Mouse (Mus musculus) MEL (cell line): ENCODE results near the gene Gm20388. TPM values are rescaled to one million over a fixed set of nuclear protein-coding genes. Genes with fewer than 3 reads are reported as not detected.

Experiments used
- DNase-seq: peaks from one replicate; pipeline ENCODE4 v3.0.0; 2011; ENCODE audit warnings: low read depth, low spot score
- H3K27ac ChIP-seq: 2 replicates; pipeline ENCODE4 v1.5.1; 2012; ENCODE audit warnings: low read depth, mild to moderate bottlenecking, control low read depth, low read length, moderate library complexity; ENCODE audit not compliant: control insufficient read depth
- H3K27me3 ChIP-seq, 2 experiments: fragments of 150-350 bp in 1 of 2; sonication (generic) in 1 of 2; 2 replicates each; pipeline ENCODE4 v1.6.1; 2012; ENCODE audit warnings: low read length in 2 of 2, mild to moderate bottlenecking in 2 of 2, improper control_type of control experiment in 1 of 2, moderate library complexity in 1 of 2; ENCODE audit not compliant: insufficient read depth in 2 of 2, control insufficient read depth in 1 of 2
- H3K36me3 ChIP-seq, 2 experiments: 2 replicates each; pipeline ENCODE4 v1.6.1; 2012 to 2014; ENCODE audit warnings: low read length in 2 of 2, improper control_type of control experiment in 1 of 2, inconsistent platforms in 1 of 2, mild to moderate bottlenecking in 1 of 2; ENCODE audit not compliant: insufficient read depth in 2 of 2, control insufficient read depth in 1 of 2
- H3K4me1 ChIP-seq, 2 experiments: fragments of 150-350 bp in 1 of 2; sonication (generic) in 1 of 2; 2 replicates each; pipeline ENCODE4 v1.6.1; 2012; ENCODE audit warnings: low read length in 2 of 2, improper control_type of control experiment in 1 of 2, mild to moderate bottlenecking in 1 of 2; ENCODE audit not compliant: insufficient read depth in 2 of 2, control insufficient read depth in 1 of 2
- H3K4me3 ChIP-seq, 2 experiments: fragments of 150-350 bp in 1 of 2; sonication (generic) in 1 of 2; 2 replicates each; pipeline ENCODE4 v1.5.1; 2012; ENCODE audit warnings: low read depth in 2 of 2, low read length in 2 of 2, mild to moderate bottlenecking in 2 of 2, moderate library complexity in 2 of 2, control low read depth in 1 of 2, improper control_type of control experiment in 1 of 2; ENCODE audit not compliant: control insufficient read depth in 1 of 2, insufficient read depth in 1 of 2
- H3K79me2 ChIP-seq: 2 replicates; pipeline ENCODE4 v1.6.1; 2012; ENCODE audit warnings: mild to moderate bottlenecking, low read length, moderate library complexity; ENCODE audit not compliant: control insufficient read depth, poor library complexity, insufficient read depth
- H3K9ac ChIP-seq: 2 replicates; pipeline ENCODE4 v1.6.1; 2012; ENCODE audit warnings: low read depth, mild to moderate bottlenecking, control low read depth, low read length, moderate library complexity; ENCODE audit not compliant: control insufficient read depth, poor library complexity, severe bottlenecking
- H3K9me3 ChIP-seq: fragments of 150-350 bp; sonication (generic); replicated peaks from 2 replicates; pipeline ENCODE4 v1.6.1; 2012; ENCODE audit warnings: mild to moderate bottlenecking, low read length, improper control_type of control experiment, moderate library complexity; ENCODE audit not compliant: insufficient read depth
- BHLHE40 ChIP-seq: IDR thresholded peaks from 2 replicates; pipeline ENCODE4 v1.6.1; 2012; ENCODE audit warnings: low read depth, mild to moderate bottlenecking, inconsistent platforms, low read length, improper control_type of control experiment, borderline replicate concordance
- CHD1 ChIP-seq: IDR thresholded peaks from 2 replicates; pipeline ENCODE4 v1.6.1; 2012; ENCODE audit warnings: low read depth, mild to moderate bottlenecking, inconsistent platforms, low read length, improper control_type of control experiment
- E2F4 ChIP-seq: IDR thresholded peaks from 2 replicates; pipeline ENCODE4 v1.6.1; 2011; ENCODE audit warnings: low read depth, low read length, improper control_type of control experiment, borderline replicate concordance
- EP300 ChIP-seq, 2 experiments: IDR thresholded peaks; 2 replicates each; pipeline ENCODE4 v1.6.1; 2011; ENCODE audit warnings: improper control_type of control experiment in 2 of 2, low read length in 2 of 2, low read depth in 1 of 2, mild to moderate bottlenecking in 1 of 2
- GABPA ChIP-seq: IDR thresholded peaks from 2 replicates; pipeline ENCODE4 v1.6.1; 2012; ENCODE audit warnings: low read depth, mild to moderate bottlenecking, inconsistent platforms, low read length, improper control_type of control experiment, moderate library complexity
- JUND ChIP-seq: IDR thresholded peaks from 2 replicates; pipeline ENCODE4 v1.6.1; 2011; ENCODE audit warnings: low read depth, mild to moderate bottlenecking, improper control_type of control experiment, low read length
- MAFK ChIP-seq: IDR thresholded peaks from 2 replicates; pipeline ENCODE4 v1.6.1; 2011; ENCODE audit warnings: low read depth, mild to moderate bottlenecking, low read length, improper control_type of control experiment, borderline replicate concordance
- MAX ChIP-seq: IDR thresholded peaks from 2 replicates; pipeline ENCODE4 v1.6.1; 2011; ENCODE audit warnings: low read length, improper control_type of control experiment
- MYB ChIP-seq: IDR thresholded peaks from 2 replicates; pipeline ENCODE4 v1.6.1; 2011; ENCODE audit warnings: mild to moderate bottlenecking, low read depth, low read length, improper control_type of control experiment
- NRF1 ChIP-seq: IDR thresholded peaks from 2 replicates; pipeline ENCODE4 v1.6.1; 2014; ENCODE audit warnings: low read depth, mild to moderate bottlenecking, inconsistent platforms, low read length, improper control_type of control experiment, moderate library complexity; ENCODE audit not compliant: poor library complexity, insufficient read depth, severe bottlenecking
- POLR2AphosphoS5 ChIP-seq: IDR thresholded peaks from 2 replicates; pipeline ENCODE4 v1.6.1; 2012; ENCODE audit warnings: low read depth, borderline replicate concordance, mild to moderate bottlenecking, inconsistent platforms, low read length, moderate library complexity, mixed read lengths
- RAD21 ChIP-seq: IDR thresholded peaks from 2 replicates; pipeline ENCODE4 v1.6.1; 2011; ENCODE audit warnings: mild to moderate bottlenecking, low read depth, low read length, improper control_type of control experiment
- SIN3A ChIP-seq: IDR thresholded peaks from 2 replicates; pipeline ENCODE4 v1.6.1; 2012; ENCODE audit warnings: low read length, improper control_type of control experiment, inconsistent platforms
- TAL1 ChIP-seq: IDR thresholded peaks from 2 replicates; pipeline ENCODE4 v1.6.1; 2012; ENCODE audit warnings: mild to moderate bottlenecking, inconsistent platforms, low read length, moderate library complexity, mixed read lengths
- TCF12 ChIP-seq: IDR thresholded peaks from 2 replicates; pipeline ENCODE4 v1.6.1; 2014; ENCODE audit warnings: low read depth, mild to moderate bottlenecking, inconsistent platforms, low read length, improper control_type of control experiment, moderate library complexity
- ZMIZ1 ChIP-seq: IDR thresholded peaks from 2 replicates; pipeline ENCODE4 v1.6.1; 2012; ENCODE audit warnings: low read depth, mild to moderate bottlenecking, inconsistent platforms, low read length, improper control_type of control experiment, moderate library complexity
- polyA plus RNA-seq, 2 experiments: library from polyadenylated mRNA; stranded (reverse) in 1 of 2; unstranded in 1 of 2; fragments of >175 nt in 1 of 2; fragments of >200 nt in 1 of 2; gene quantifications; 2 replicates each; pipeline versions ENCODE4 v1.2.1 to v1.2.4; 2012; ENCODE audit warnings: low replicate concordance in 2 of 2, low read depth in 1 of 2; ENCODE audit not compliant: insufficient read length in 2 of 2, insufficient read depth in 1 of 2, missing spikeins in 1 of 2
- total RNA-seq: library from RNA; depleted of rRNA; stranded (reverse); fragments of 300-350 nt; gene quantifications from 2 replicates; pipeline ENCODE4 v1.2.3, GENCODE M21; 2012

The Gm20388 gene
- total and polyA plus RNA-seq, 3 experiments: 11.1 to 17.8 TPM; not detected in 1

DNA sequence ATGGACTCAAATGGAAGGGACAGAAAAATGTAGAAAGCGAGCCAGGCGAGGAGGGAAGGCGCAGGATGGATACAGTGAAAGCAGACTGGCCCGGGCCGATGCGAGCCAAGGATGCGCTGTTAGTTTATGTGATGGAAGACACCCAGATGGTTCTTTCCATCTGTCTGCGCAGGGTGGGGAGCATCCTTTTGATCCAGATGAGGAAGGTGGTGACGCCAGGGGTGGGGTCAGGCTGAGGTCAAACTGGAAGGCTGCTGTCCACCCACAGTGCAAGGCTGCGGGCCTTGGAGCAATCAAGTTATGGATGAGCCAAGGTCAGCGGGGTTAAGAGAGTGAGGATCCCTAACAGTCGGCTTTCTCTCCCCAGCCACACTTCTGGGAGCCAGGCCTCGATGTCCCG, 2025.8 kb downstream of the Gm20388 start:
- H3K4me1 ChIP-seq: peaks cover 0 to 3% of the 10 kb centered on the region in 2 experiments; a peak in 2 of 4 replicates
- no peak for TF ChIP-seq EP300 (IDR thresholded peaks at IDR 0.05; ENCODE audit: low read depth in 1 of 2, low read length in 2 of 2)
- no peak for TF ChIP-seq MYB
- no peak for TF ChIP-seq CHD1
- TF ChIP-seq MAX: no peak
- no peak for TF ChIP-seq ZMIZ1
- no peak for TF ChIP-seq GABPA
- no peak for TF ChIP-seq RAD21
- no peak for TF ChIP-seq MAFK
- TF ChIP-seq JUND: no peak
- no peak for TF ChIP-seq NRF1
- TF ChIP-seq TAL1: no peak

DNA sequence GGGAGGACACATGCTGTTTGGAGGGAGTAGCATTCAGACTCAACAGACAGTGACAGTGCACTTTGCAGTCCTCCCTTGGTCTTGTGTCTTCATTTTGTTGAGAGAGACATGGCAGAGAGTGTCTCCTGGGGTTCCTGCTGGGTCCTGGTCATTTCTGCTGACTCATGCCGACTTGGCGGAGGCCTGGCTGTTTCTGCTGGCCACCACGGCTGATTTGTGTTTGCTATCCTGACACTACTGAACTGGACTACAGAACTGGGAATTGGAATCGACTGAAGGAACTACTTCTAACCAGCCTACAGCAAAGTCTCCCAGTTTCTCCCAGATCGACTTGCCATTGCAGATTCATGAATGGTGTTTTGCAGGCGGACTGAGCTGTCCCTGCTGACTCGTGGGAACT, 2028.1 kb downstream of the Gm20388 start:
- Histone ChIP-seq H3K27me3 (no peaks in the 10 kb centered on the region), H3K9ac (no peak overlapping the region), H3K9me3 (no peaks in the 10 kb centered on the region), H3K79me2 (no peaks in the 10 kb centered on the region), H3K4me1 (0 out of 4 replicates have a peak, but pooled peaks cover 0 to 3% of the 10 kb centered on the region in 2 experiments), H3K36me3 (no peaks in the 10 kb centered on the region), H3K4me3 (no peak overlapping the region), H3K27ac (no peak overlapping the region)
- no peak for DNase-seq
- TF ChIP-seq POLR2AphosphoS5 (no peak), RAD21 (no peak), ZMIZ1 (no peak), NRF1 (no peak), BHLHE40 (no peak), E2F4 (no peak), TCF12 (no peak), SIN3A (no peak)

More for the DNA sequence above, 2025.8 kb downstream of the Gm20388 start:
- Histone ChIP-seq H3K4me3 (no peak overlapping the region), H3K27me3 (no peaks in the 10 kb centered on the region), H3K79me2 (no peaks in the 10 kb centered on the region), H3K27ac (no peak overlapping the region), H3K36me3 (peaks cover 0 to 4% of the 10 kb centered on the region in 2 experiments; a peak in 2 of 4 replicates), H3K9ac (no peak overlapping the region), H3K9me3 (no peaks in the 10 kb centered on the region)
- DNase-seq: no peak
